Mouse (Mus musculus) adrenal gland, postnatal 4 days (tissue): ENCODE data around the gene Tec. TPM values are rescaled to one million over a fixed set of nuclear protein-coding genes. Genes with fewer than 3 reads are reported as not detected.
A peak's percentile ranks its signal among the peaks of the same experiment; 100 is the strongest.

Experiments
- DNase-seq, 2 experiments: peaks; one replicate each; pipeline ENCODE4 v3.0.0; 2021 to 2022; ENCODE audit warnings: low spot score in 2 of 2, mixed read lengths in 2 of 2
- total RNA-seq, 2 experiments: library from RNA; stranded (reverse); gene quantifications; 2 replicates each; pipeline ENCODE4 v1.2.3; 2021

Tec gene
- total RNA-seq, 2 experiments from 2014 or later, result 3.2 to 5.0 TPM

DNA sequence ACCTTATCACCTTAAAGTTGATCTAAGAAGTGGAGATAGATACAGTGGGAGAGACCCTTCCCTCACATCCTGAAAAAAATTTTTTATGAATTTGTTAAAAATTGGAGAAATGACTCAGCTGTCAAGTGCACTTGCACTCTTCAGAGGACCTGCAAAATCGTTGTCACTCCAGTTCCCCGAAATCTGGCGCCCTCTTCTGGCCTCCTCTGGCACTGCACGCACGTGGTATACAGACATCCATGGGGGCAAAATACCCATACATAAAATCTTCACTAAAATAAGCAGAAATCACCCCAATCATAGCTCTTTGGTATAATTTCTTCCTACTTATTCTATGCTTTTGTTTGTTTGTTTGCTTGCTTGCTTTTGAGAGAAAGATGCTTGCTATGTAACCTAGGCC is 25.7 kb upstream of the Tec start:
- no peak for DNase-seq

DNA sequence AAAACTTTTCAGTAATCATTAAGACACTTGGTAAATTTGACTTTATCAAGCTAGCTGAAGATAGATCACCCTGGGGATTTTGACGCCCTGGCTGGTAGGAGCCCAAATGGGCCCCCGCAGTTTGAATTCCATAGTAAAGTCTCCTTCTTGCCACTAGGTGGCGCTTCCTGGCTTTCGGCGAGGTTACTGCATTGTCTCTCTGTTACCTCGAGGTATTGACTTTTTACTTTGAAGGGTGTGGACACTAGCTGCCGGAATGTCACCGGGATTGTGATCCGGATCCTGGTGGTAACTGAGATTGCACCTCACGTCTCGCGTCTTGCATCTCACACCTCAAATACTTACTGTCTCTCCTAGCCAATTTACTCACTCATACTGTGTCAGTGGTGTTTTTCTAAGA is 23.3 kb upstream of the Tec start:
- peak in 1 of 2 experiments; percentile 16 for DNase-seq

DNA sequence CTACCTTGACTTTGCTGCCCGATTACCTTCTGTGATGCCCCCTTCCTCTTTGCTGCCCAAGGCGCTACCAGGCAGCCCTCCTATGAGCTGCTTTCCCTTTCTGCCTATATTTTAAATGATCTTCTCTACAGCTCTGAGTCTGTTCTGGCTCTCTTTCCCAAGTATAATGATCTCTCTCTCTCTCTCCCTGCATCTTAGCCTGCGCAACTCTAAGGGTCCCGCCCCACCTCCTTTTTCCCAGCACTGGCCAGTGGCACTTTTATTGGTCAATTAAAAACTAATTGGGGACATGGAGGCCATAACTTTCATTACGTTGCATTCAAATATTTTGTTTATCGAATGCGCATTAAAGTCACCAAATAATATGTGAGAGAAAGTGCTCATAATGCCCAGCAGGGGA is 20.0 kb upstream of the Tec start:
- DNase-seq, result no peak

GRCm38 (mm10) chr5:72886458-72887222 is 18.4 kb upstream of the Tec start:
- no peak for DNase-seq

DNA sequence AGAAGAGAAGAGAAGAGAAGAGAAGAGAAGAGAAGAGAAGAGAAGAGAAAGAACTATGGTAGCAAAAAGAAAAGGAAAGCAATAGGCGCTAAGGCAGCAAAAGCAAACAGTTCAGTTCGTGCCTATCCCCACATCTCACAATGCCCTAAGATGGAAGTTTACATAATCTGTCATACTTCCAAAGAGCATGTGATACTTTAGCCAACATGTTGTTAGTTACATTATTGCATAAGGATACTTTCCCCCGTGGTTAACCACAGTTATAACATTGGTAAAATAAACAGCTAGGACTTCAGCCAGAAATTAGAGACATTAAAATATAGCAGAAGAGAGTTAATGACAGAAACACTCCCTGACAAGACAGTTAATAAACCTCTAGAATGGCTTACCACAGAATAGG is 15.4 kb upstream of the Tec start:
- no peak for DNase-seq

DNA sequence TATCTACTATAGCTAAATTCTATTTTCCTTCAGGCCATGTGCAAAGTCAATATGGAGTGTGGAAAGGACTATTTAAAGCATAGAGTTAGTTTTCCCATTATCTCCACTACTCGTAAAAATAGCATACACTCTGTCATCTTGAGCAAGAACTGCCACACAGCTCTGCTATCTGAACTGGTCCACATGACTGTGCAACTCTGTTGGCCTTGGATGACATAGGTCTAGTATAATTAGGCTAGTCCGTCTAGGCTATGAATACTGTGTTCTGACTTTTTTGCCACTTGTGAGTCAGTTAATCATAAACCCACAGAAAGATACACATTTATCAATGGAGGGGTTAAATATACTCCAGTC is 14.1 kb upstream of the Tec start:
- no peak for DNase-seq

- no peak for DNase-seq
Measured at GRCm38 (mm10) chr5:72881748-72882411, 13.6 kb upstream of the Tec start.

DNA sequence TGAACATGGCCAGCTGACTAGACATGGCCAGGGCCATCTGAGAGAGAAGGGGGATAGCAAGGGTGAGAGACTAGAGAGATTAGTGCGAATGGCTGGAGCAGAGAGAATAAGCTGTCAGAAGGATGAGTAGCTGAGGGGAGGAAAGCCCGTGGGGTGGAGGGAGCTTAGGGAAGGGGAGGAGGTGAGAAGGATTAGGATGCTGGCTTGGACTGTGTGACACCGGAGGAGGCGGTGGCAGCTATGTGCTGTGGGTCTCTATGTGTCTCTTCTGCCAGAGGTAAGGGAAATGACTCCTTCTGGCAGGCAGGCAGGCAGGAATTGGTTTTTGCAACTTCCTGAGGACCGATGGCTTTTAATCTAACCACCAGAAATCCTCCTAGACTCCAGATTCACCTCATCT is 11.5 kb upstream of the Tec start:
- no peak for DNase-seq

DNA sequence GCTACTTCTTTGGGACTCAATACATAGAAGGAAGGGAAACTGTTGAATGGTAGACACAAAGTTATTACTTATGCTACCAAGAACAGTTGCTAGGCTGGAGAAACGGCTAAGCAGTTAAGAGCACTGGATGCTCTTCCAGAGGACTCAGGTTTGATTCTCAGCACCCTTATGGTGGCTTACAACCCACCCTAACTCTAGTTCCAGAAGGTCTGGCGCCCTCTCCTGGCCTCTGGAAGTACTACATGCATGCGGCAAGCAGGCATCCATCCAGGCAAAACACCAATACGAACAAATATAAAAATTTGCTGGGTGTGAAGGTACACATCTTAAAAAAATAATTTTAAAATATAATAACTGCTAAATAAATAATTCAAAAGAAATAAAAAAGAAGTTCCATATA is 2.8 kb upstream of the Tec start:
- DNase-seq, result no peak

DNA sequence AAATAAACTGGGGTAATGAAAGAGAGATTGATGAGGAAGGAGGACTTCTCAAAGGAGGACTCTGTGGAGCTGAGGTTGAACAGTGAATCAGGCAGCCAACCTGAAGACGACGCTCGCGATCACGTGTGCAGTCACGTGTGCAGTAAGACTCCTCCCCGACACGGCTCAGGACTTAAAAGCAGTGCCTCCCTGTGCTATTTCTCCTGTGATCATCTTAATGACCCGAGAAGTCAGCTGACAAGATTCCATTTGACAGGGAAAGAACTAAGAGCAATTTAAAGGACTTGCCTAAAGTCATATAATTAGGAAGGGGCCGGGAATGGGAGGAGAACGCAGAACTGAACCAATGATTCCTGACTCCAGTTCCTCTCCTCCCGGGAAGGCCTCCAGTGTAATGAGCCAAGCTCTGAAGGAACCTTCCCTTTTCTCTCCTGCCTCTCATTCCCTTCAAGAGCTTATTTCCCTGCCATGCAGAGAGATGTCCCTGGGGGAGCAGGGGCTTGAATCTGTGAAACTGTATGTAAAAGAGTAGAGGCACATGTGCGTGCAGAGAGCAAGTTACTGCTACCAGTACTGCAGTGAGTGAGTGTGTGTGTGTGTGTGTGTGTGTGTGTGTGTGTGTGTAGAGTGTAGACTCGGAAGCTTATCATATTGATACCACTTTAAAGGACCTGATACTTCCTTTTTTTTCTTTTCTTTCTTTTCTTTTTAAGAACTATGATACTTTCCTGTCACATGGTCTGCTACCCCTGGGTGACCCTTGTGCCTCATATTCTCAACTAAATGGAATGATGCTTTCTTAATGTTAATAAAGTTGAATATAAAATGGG is 1.7 kb upstream of the Tec start:
- DNase-seq, result no peak

- DNase-seq, result no peak
Measured at GRCm38 (mm10) chr5:72867036-72867672, 1.1 kb downstream of the Tec start.

- no peak for DNase-seq
Measured at GRCm38 (mm10) chr5:72866260-72866905, 1.9 kb downstream of the Tec start.

GRCm38 (mm10) chr5:72864654-72865178 is 3.6 kb downstream of the Tec start:
- DNase-seq, result no peak

DNA sequence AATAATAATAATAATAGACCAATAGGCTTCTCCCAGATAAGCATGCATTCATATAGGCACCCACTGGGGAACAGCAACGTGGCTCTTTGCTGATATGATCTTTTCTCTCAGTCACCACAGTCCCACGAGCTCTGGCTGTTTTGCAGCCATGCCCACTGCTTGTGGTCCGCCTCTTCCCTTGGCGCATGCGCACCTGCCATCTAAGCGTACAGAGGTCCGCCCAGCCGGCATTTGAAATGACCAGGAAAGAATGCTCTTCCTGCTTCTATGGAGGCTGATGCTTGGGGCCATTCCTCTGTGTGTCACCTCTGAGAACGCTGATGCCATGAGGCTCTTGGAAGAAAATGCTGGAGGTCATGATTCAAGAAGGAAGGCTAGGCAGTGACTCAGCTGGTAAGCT is 5.1 kb downstream of the Tec start:
- no peak for DNase-seq

DNA sequence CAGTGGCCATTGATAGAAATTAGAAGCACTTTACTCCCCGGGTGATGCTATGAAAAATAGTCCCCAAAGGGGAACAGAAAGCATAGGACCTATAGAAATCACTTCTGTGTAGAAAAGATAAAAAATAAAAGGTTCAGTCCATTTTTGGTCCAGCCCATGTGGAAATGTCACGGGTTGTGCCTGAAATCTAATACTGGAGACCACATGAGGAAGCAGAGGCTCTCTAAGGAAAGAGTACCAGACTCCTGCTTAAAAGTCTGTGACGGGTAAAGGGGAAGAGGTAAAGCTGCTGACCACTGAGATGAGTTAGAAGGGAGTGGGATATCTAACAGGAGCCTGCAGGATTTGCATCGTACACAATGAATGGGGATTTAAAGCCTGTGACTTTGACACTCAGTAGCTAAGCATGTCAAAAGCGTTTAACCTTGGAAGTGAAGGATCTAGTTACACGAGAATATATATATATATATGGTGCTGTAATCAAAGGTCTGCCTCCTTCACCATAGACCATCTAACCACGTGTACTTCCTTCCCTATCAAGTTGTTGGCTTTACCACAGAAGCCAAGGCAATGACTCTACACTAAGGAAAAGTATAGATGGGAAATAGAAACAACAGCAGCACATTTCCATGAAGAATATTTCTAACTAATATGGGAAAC is 6.4 kb downstream of the Tec start:
- DNase-seq, result no peak

DNA sequence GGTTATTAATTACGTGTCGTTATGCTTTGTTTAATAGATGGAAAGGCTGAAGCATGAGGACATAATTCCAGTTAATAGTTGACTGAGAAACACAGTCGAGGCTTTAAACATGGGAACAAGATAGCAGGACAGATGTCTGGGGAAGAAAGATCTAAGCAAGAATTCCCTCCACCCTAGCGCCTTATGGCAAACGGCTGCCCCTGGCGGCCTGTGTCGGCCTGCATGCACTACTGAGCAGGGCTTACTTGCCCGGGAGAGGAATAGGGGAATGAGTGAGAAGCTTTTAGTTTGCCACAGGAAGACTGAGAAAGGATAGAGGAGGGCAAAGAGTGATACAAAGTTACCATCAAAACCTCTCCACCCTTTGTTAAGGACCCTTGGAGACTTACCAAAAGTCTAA is 7.4 kb downstream of the Tec start:
- DNase-seq, result no peak

DNA sequence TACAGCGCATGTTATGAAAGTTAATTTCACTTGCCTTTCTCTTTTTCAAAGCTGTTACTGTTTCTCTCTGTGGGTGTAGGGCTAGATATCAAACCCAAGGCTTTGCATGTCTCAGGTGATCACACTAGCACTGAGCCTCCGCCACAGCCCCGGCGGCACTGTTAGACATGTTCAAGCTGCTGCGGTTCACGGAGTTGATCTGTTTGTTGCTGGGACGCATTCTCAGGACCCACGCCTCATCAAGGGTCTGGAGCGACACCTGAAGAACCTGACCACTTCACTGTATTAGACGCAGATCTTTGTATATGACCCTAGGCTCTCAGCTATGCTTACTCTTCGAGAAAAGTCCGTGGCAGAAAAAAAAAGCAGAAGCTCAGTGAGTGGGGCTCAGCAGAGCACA is 10.0 kb downstream of the Tec start:
- DNase-seq, result no peak

DNA sequence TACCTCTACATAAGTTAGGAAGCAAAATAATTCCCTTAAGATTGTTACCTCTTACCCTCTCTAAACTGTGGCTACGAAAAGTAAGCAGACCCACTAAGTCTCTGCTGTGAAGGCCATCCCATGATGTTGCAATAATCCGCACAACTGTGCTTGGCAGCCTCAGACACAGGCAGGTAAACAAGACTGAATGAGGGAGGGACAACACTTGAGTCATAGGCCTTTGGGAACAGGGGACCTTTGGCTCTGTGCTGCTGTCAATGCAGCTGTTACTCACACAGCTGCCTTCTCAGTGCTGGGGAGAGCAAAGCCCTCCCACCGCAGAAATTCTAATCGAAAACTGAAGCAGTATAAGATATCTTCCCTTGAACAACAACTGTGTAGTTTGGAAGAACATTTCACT is 10.5 kb downstream of the Tec start:
- no peak for DNase-seq

DNA sequence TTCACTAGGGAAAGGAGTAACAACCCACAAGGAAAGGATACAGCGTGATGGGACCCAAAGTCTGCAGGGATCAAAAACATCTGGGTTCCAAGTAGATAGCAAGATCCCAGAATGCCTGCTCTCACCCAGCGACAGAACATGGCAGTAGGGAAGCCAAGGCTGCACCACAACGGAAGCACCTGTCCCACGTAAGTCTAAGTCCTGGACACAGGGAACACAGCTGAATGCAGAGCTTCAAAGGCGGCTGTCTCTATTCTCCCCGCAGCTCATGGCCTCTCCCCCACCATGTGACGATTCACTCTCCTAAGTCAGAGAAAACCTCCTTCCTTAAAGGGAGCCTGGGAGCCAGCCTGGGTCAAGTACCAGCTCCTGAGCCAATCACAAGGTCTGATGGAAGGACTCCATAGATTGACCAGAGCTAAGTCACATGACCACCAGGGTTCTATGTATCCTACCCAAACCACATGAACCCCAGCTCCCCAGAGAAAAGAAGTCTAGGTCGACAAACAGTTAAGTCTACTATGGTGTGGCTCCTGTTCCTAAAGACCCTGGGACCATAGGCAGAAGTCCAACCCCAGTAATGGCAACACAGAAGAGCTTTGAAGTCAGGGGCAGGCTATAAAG is 11.9 kb downstream of the Tec start:
- no peak for DNase-seq

GRCm38 (mm10) chr5:72855685-72856124 is 12.6 kb downstream of the Tec start:
- DNase-seq, result peak in 1 of 2 experiments; percentile 30
